Mouse (Mus musculus) hindbrain, embryonic 14.5 days (tissue): ENCODE data around the gene Lama5. TPM values are rescaled to one million over a fixed set of nuclear protein-coding genes. Genes with fewer than 3 reads are reported as not detected.

Experiments
- ATAC-seq: fragments of 200-750 bp; cut with Nextera tagmentation; 2 replicates; pipeline ENCODE4 v1.8.0; 2017; ENCODE audit warnings: moderate number of reproducible peaks, mild to moderate bottlenecking, moderate TSS enrichment, moderate library complexity; ENCODE audit not compliant: low FRiP score
- DNase-seq: peaks from one replicate; pipeline ENCODE4 v3.0.0-alpha.2; 2015; ENCODE audit warnings: low spot score
- H3K27ac ChIP-seq: fragments of 300-500 bp; sonication (generic); 2 replicates; pipeline ENCODE4 v1.5.1; 2014; ENCODE audit warnings: mild to moderate bottlenecking, moderate library complexity
- H3K27me3 ChIP-seq: fragments of 300-500 bp; sonication (generic); 2 replicates; pipeline ENCODE4 v1.6.1; 2014; ENCODE audit warnings: mild to moderate bottlenecking, low read length, mixed read lengths; ENCODE audit not compliant: control insufficient read depth, insufficient read depth
- H3K36me3 ChIP-seq: fragments of 300-500 bp; sonication (generic); replicated peaks from 2 replicates; pipeline ENCODE4 v1.6.1; 2014; ENCODE audit not compliant: control insufficient read depth, insufficient read depth
- H3K4me1 ChIP-seq: fragments of 300-500 bp; sonication (generic); replicated peaks from 2 replicates; pipeline ENCODE4 v1.6.1; 2014; ENCODE audit warnings: antibody characterized with exemption, low read length, mixed read lengths; ENCODE audit not compliant: control insufficient read depth, insufficient read depth
- H3K4me2 ChIP-seq: fragments of 300-500 bp; sonication (generic); replicated peaks from 2 replicates; pipeline ENCODE4 v1.6.1; 2014; ENCODE audit warnings: mild to moderate bottlenecking, moderate library complexity
- H3K4me3 ChIP-seq: fragments of 300-500 bp; sonication (generic); replicated peaks from 2 replicates; pipeline ENCODE4 v1.5.1; 2014; ENCODE audit warnings: mild to moderate bottlenecking, low read length
- H3K9ac ChIP-seq: fragments of 300-500 bp; sonication (generic); 2 replicates; pipeline ENCODE4 v1.6.1; 2014
- H3K9me3 ChIP-seq: fragments of 300-500 bp; sonication (generic); 2 replicates; pipeline ENCODE4 v1.6.1; 2016; ENCODE audit warnings: low read length; ENCODE audit not compliant: control insufficient read depth
- WGBS: fragments of 180-500 bp; shearing (Covaris S2); extraction: QIAGEN DNeasy Blood & Tissue Kit; methylation state at CpG from one replicate; pipeline ENCODE4 v1.1.7; 2014; 5-methylcytosine and 5-hydroxymethylcytosine counted together
- polyA plus RNA-seq: library from polyadenylated mRNA; unstranded; fragments of >200 nt; fragmentation: Nextera tagmentation; extraction: Ambion mirVana; gene quantifications from 2 replicates; pipeline ENCODE4 v1.2.1, GENCODE M21; 2014

Lama5 gene
- polyA plus RNA-seq, 1 experiment from 2014 or later = 2.9 TPM

GRCm38 (mm10) chr2:180207840-180208239 is 17.8 kb downstream of the Lama5 start:
- WGBS = 65% methylated on average over 7 of the region's 7 CpGs
- H3K27ac ChIP-seq = no peak overlapping the region
- no peak for ATAC-seq

GRCm38 (mm10) chr2:180205956-180206280 is 19.7 kb downstream of the Lama5 start:
- 71% methylated on average over 2 of the region's 2 CpGs for WGBS

More at GRCm38 (mm10) chr2:180207840-180208239, 17.8 kb downstream of the Lama5 start:
- Histone ChIP-seq H3K9me3 (no peaks in the 10 kb centered on the region), H3K9ac (no peak overlapping the region), H3K36me3 (no peaks in the 10 kb centered on the region), H3K4me3 (no peak overlapping the region), H3K4me2 (no peak overlapping the region), H3K4me1 (peaks cover 18% of the 10 kb centered on the region; the same call in 1 of the 2 replicates), H3K27me3 (no peaks in the 10 kb centered on the region)
- DNase-seq = no peak

GRCm38 (mm10) chr2:180205083-180205955 is 20.3 kb downstream of the Lama5 start:
- Histone ChIP-seq H3K27ac (peak overlapping the region; percentile 82), H3K4me3 (no peak overlapping the region), H3K36me3 (no peaks in the 10 kb centered on the region), H3K9me3 (no peaks in the 10 kb centered on the region), H3K4me1 (peaks cover 18% of the 10 kb centered on the region; the same call in 1 of the 2 replicates), H3K27me3 (no peaks in the 10 kb centered on the region), H3K4me2 (0 out of 2 replicates have a peak overlapping the region, but pooled peaks have one; percentile 8), H3K9ac (no peak overlapping the region)
- peak; percentile 49 for DNase-seq
- 45% methylated on average over 12 of the region's 12 CpGs for WGBS
- peak; percentile 73 for ATAC-seq

More at GRCm38 (mm10) chr2:180205956-180206280, 19.7 kb downstream of the Lama5 start:
- ATAC-seq (peak; percentile 17; the same call in 1 of the 2 replicates), DNase-seq (no peak)
- H3K27ac ChIP-seq = peak overlapping the region; percentile 82
- H3K4me3 ChIP-seq = no peak overlapping the region
- no peaks in the 10 kb centered on the region for H3K27me3 ChIP-seq
- H3K4me1 ChIP-seq = peaks cover 18% of the 10 kb centered on the region; the same call in 1 of the 2 replicates
- no peaks in the 10 kb centered on the region for H3K36me3 ChIP-seq
- 0 out of 2 replicates have a peak overlapping the region, but pooled peaks have one; percentile 8 for H3K4me2 ChIP-seq
- no peaks in the 10 kb centered on the region for H3K9me3 ChIP-seq
- 0 out of 2 replicates have a peak overlapping the region, but pooled peaks have one; percentile 36 for H3K9ac ChIP-seq

GRCm38 (mm10) chr2:180204501-180204900 is 21.2 kb downstream of the Lama5 start:
- Histone ChIP-seq H3K4me3 (no peak overlapping the region), H3K9ac (no peak overlapping the region), H3K4me1 (peaks cover 18% of the 10 kb centered on the region; the same call in 1 of the 2 replicates), H3K36me3 (no peaks in the 10 kb centered on the region), H3K27ac (peak overlapping the region; percentile 82), H3K27me3 (no peaks in the 10 kb centered on the region), H3K4me2 (no peak overlapping the region), H3K9me3 (no peaks in the 10 kb centered on the region)
- DNase-seq (no peak), ATAC-seq (no peak)
- 85% methylated on average over 9 of the region's 9 CpGs for WGBS

- Histone ChIP-seq H3K4me2 (no peak overlapping the region), H3K4me3 (no peak overlapping the region), H3K27me3 (no peaks in the 10 kb centered on the region), H3K4me1 (peaks cover 18% of the 10 kb centered on the region; the same call in 1 of the 2 replicates), H3K9ac (no peak overlapping the region), H3K36me3 (no peaks in the 10 kb centered on the region), H3K9me3 (no peaks in the 10 kb centered on the region), H3K27ac (no peak overlapping the region)
- DNase-seq (no peak), ATAC-seq (no peak)
- WGBS = 60% methylated on average over 10 of the region's 10 CpGs
Observed at GRCm38 (mm10) chr2:180202805-180203204, 22.9 kb downstream of the Lama5 start.

GRCm38 (mm10) chr2:180202263-180202662 is 23.4 kb downstream of the Lama5 start:
- H3K9ac ChIP-seq = no peak overlapping the region
- H3K27me3 ChIP-seq = no peaks in the 10 kb centered on the region
- no peak overlapping the region for H3K4me3 ChIP-seq
- DNase-seq (no peak), ATAC-seq (no peak)
- H3K4me2 ChIP-seq = no peak overlapping the region
- 80% methylated on average over 14 of the region's 14 CpGs for WGBS
- no peaks in the 10 kb centered on the region for H3K9me3 ChIP-seq
- H3K4me1 ChIP-seq = peaks cover 22% of the 10 kb centered on the region; the same call in 1 of the 2 replicates
- no peaks in the 10 kb centered on the region for H3K36me3 ChIP-seq
- H3K27ac ChIP-seq = no peak overlapping the region

GRCm38 (mm10) chr2:180201303-180201702 is 24.4 kb downstream of the Lama5 start:
- no peak for ATAC-seq
- no peaks in the 10 kb centered on the region for H3K36me3 ChIP-seq
- no peak for DNase-seq
- no peaks in the 10 kb centered on the region for H3K27me3 ChIP-seq
- H3K9ac ChIP-seq = no peak overlapping the region
- H3K27ac ChIP-seq = no peak overlapping the region
- no peak overlapping the region for H3K4me2 ChIP-seq
- 74% methylated on average over 9 of the region's 9 CpGs for WGBS
- peaks cover 21% of the 10 kb centered on the region; the same call in 1 of the 2 replicates for H3K4me1 ChIP-seq
- H3K4me3 ChIP-seq = no peak overlapping the region
- H3K9me3 ChIP-seq = no peaks in the 10 kb centered on the region

- Histone ChIP-seq H3K4me1 (peaks cover 15% of the 10 kb centered on the region; the same call in 1 of the 2 replicates), H3K4me2 (no peak overlapping the region), H3K4me3 (no peak overlapping the region), H3K27ac (no peak overlapping the region), H3K9ac (no peak overlapping the region), H3K9me3 (no peaks in the 10 kb centered on the region), H3K27me3 (no peaks in the 10 kb centered on the region), H3K36me3 (no peaks in the 10 kb centered on the region)
- ATAC-seq = no peak
- DNase-seq = no peak
- WGBS = 21% methylated on average over 11 of the region's 11 CpGs
Observed at GRCm38 (mm10) chr2:180200681-180201080, 25.0 kb downstream of the Lama5 start.

- Histone ChIP-seq H3K27me3 (no peaks in the 10 kb centered on the region), H3K9ac (no peak overlapping the region), H3K9me3 (no peaks in the 10 kb centered on the region), H3K4me1 (peaks cover 4% of the 10 kb centered on the region; the same call in 1 of the 2 replicates), H3K27ac (no peak overlapping the region), H3K4me2 (no peak overlapping the region), H3K4me3 (no peak overlapping the region), H3K36me3 (no peaks in the 10 kb centered on the region)
- WGBS = 77% methylated on average over 10 of the region's 10 CpGs
- ATAC-seq (no peak), DNase-seq (no peak)
Observed at GRCm38 (mm10) chr2:180198782-180199181, 26.9 kb downstream of the Lama5 start.
